Mouse (Mus musculus) small intestine, adult 2 months (tissue): ENCODE results near the gene Serpinb13.
"Not testable (repeated sequence)": the region's sequence is repeated elsewhere in the genome, so short reads cannot be mapped to it uniquely, and the experiment has no call there.

Source experiments
- CTCF ChIP-seq: fragments of 200-500 bp; IDR thresholded peaks from 2 replicates; pipeline ENCODE4 v1.5.1; 2012; ENCODE audit warnings: low read depth, mild to moderate bottlenecking, control low read depth, inconsistent platforms, low read length, moderate library complexity, mixed read lengths; ENCODE audit not compliant: insufficient replicate concordance, insufficient read length; ENCODE audit errors: extremely low read depth
- POLR2A ChIP-seq: fragments of 200-500 bp; IDR thresholded peaks from 2 replicates; pipeline ENCODE4 v1.6.1; 2012; ENCODE audit warnings: low read depth, mild to moderate bottlenecking, control low read depth, inconsistent platforms, low read length, moderate library complexity

- TF ChIP-seq CTCF, POLR2A: not testable (repeated sequence)
Measured at GRCm38 (mm10) chr1:107034236-107034635, 53.5 kb downstream of the Serpinb13 start.
